Mouse (Mus musculus) heart, adult 2 months (tissue): ENCODE measurements around the gene Tle2.

ENCODE experiments used
- CTCF ChIP-seq: fragments of 200-600 bp; IDR thresholded peaks from 2 replicates; pipeline ENCODE4 v1.8.1; 2022; ENCODE audit warnings: antibody characterized with exemption, mild to moderate bottlenecking, moderate library complexity
- EP300 ChIP-seq: fragments of 200-500 bp; IDR thresholded peaks from 2 replicates; pipeline ENCODE4 v1.6.1; 2011; ENCODE audit warnings: low read depth, low read length, control low read depth; ENCODE audit not compliant: insufficient read depth
- POLR2A ChIP-seq: fragments of 200-500 bp; IDR thresholded peaks from 2 replicates; pipeline ENCODE4 v1.6.1; 2011; ENCODE audit warnings: mild to moderate bottlenecking, low read depth, low read length, control low read depth; ENCODE audit not compliant: insufficient read depth

DNA sequence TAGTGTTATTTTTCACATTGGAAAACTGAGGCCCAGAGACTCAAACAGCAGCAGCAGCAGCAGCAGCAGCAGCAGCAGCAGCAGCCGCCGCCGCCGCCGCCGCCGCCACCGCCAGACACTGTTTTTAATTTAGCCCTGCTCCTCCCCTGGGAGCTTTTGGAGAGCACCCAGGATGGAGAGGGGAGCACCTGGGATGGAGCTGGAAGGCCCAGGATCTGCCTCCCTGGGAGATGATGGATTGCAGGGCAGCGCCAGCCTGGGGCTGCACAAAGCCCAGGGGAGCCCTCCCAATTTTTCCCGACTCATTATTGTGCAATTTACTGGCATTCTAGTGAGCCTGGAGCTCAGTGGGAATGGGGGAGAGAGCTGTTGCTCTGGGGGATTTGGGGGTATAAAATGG is 22.2 kb downstream of the Tle2 start:
- TF ChIP-seq CTCF (no peak), POLR2A (no peak), EP300 (no peak)
